Mouse (Mus musculus) layer of hippocampus, adult 11-12 months (tissue): ENCODE measurements around the gene Thsd7a.
A peak's percentile ranks its signal among the peaks of the same experiment; 100 is the strongest.

ENCODE experiments used
- DNase-seq: peaks from one replicate; pipeline ENCODE4 v3.0.0; 2022; ENCODE audit warnings: low spot score

The Thsd7a gene

DNA sequence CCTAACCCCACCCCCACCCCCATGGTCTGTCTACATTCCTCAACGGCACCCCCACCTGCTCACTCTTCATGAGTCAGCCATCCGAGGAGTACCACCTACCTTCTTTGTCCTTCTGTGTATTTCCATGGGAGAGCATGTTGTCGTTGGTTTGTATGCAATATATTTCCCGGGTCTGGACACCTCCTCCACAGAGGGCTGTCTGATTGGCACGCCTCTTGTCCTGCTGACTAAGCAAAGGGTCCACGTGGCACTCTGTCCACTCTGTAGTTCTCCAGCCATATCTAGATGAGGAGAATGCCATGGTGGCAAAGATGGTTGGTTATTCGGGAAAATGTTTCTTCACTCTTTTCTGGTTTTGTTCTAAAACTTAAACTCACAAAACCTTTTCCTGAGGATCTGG is 248.3 kb downstream of the Thsd7a start:
- no peak for DNase-seq

DNA sequence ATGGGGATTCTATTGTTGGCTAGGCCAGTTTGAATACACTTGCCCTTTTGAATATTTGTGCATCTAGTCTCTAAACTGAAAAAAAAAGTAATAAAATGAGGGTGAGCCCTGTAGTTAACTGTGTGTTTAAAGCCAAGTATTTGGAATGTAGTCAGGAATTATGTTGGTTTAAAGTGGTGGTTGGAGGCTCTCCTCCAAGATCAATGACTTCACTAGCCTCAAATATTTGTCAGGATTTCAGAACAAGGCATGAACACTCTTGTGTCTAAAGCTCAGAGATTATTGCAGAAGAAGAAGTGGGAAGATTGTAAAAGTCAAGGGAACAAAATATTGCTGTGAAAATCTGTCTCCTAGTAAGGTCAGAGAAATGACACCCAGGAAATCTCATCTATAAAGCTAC is 249.3 kb downstream of the Thsd7a start:
- DNase-seq, result no peak

DNA sequence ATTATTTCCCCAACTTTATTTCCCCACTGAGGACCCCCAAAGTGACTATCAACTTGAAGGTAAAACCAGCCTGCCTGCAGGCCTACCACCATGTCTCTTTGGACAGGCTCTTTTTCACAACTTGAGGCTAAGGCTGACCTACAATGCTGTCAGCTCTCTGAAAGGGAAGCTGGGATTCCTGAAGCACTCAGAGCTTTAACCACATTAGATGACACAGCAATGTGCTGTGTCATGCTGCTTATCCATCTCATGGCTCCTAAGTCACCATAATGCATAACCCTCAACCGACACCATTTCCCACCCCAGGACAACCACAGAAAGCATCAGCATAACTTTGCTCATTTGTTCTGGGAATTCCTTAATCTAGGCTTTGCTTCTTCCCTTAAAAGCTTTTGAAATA is 255.6 kb downstream of the Thsd7a start:
- DNase-seq, result no peak

DNA sequence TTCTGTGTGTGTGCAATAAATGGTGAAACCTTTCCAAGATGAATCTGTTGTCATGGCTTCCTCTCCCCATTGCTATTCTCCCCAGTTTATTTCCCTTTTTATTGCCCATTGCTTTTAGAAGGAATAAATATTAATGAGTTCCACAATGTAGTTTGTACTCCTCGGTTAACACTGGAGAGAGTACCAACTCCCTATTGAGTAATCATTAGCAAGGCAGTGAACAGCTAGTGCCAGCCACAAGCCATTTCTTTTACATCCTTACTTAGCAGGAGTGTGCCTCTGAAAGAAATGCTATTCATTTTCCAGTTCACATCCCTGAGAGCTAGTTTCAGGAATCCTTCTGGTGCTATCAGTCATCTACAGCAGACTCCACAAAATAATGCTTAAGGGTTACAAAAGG is 260.3 kb downstream of the Thsd7a start:
- DNase-seq, result no peak

DNA sequence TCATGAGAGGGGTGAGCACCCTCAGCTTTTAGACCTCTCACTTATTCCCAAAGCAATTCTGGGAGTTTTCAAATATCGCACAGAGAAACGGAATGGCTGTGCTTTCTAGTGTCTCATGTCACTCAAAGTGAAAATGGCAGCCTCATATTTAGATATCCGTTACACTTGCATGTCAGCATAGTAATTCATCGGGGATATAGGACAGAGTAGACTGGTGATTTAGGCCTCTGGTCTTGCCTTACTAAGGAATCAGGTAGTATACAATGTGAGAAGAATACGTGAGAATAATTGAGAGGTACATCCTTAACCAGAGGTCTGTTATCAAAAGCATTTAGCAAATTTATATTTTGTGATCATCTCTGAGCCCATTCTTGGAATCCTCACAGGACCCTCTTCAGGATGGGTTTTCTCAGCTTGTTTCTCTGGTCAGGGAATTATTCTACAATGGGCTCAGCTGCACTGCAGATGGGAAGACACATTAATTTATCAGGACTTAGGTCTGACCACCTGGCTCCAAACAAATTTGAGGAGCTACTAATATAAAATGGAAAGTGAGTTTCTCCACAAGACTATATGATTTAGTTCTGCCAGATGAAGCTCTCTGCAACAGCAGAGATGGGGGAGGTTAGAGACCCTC is 267.6 kb downstream of the Thsd7a start:
- no peak for DNase-seq

DNA sequence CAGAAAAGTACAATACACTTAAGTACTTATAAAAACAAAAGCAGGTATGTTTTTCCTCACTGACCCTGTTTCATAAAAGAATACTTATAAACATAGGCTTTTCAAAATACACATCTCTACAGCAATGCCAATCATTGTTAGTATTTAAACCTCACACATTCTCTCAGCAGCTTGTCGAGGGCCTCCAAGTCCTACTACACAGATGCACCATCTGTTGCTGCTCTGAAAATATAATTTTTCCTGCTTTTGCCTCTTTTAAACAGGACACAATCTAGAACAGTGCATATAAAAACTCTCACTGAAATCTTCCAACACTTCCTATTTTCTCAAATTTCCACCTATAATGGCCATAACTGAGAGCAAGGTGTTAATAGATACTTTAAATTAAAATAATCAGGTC is 270.9 kb downstream of the Thsd7a start:
- peak; percentile 64 for DNase-seq

DNA sequence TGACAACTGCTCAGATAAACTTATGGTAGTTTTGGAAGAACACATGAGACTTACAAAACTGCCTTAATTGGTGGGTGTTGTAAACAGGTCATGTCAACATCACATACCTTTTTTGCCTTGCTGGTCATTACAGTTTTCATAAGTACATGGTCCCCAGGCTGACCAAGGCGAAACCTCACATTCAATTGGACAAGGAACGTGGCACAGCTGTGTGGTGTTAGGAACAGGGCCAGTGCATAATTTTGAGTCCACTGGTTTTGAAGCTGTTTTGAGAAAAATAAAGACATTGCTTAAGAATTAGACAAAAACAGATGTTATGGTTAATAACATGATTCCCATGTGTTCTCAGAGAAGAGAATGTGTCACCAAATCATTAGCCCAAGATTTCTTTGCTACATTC is 278.3 kb downstream of the Thsd7a start:
- DNase-seq, result no peak

DNA sequence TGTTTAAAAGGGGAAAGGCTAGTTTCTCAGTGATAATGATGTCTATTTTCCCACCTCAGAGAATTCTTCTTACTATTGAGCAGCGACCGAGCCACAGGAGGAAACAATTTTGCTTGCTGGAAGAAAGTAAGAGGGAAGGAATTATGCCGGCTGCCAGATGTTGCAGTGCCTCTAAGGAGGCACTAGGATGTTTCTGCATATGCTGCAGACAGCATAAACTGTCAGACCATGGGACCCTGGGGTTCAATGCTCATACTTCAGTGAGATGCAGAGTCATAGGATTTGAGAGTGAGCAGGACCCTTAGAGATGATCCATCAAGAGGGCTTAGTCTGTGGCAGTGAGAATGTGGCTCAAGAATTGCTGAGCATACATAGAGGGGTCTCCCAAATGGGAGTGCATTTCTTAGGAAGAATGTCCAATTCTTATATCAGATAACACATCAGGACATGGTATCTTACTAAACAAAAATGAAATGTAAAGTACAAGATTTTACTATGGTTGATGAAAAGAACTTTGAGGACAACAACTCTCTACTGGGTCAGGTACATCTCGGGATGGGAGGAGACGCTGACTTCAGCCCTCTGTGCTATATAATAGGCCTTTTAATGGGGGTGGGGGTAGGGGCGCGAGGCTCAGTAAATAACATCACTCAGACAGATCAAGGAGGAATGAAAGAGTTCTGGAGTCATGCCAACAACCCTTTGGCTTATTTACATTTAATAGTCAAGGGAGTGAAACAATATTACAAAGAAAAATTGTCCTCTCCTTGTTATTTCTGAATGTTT is 281.7 kb downstream of the Thsd7a start:
- no peak for DNase-seq

DNA sequence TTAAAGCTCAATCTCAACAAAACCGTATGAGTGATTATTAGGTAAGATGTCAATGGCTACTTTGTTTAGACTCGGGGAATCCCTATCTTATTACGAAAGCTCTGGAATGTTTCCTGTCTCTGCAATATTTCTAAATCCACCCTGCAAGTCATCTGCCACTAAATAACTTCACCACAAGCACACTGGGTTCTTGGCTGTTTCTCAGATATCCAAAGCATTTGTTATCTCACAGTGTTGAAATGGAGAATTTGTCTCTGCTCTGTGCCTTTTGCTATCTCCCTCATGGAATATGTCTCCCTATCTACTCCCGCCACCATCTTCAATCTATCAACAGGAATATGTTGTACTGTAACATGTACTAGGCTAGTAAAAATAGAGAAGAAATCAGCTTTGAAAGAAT is 290.4 kb downstream of the Thsd7a start:
- no peak for DNase-seq

DNA sequence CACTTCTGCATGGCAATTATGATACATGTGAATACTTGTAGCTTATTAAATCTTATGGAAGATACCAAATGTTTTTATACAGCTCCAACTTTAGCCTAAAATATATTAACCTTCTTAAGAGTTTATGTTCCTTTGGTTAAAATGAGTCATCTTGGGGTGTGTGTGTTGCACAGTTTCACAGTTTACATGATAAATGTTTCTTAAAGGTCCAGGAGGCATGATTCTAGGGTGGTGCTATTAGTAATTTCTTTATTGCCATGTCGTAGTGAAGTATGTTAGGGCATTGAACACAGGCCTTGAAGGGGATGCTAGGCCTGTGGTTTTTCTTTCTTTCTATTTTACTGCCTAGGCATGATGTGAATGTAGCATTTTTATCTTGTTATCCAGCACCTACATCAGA is 291.8 kb downstream of the Thsd7a start:
- no peak for DNase-seq

DNA sequence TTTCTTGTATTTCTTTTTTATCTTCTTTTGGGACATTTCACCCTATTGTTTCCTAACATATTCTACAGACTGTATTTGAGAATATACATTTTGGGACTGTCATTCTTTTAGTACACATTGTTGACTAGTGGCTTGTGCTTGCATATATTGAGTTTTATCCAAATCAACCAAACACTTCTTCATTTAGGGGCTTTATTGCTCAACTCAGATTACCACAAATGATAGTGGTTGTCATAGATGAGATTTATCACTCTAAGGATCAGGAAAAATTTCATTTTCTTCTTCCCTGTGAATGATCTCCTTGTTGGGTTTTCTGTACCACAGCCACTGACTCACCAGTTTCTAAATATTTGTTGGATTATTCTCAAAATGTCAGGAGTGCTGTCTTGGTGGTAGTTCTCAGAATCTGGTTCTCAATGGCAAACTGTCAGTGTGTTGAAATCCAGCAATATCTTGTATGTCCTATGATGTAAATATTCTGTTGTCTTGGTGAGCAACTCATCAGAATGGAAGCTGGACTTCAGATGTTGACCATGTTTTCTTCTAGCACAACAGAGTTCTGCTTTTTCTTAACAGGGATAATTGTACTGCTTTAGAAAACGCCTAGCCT is 294.2 kb downstream of the Thsd7a start:
- DNase-seq, result no peak

DNA sequence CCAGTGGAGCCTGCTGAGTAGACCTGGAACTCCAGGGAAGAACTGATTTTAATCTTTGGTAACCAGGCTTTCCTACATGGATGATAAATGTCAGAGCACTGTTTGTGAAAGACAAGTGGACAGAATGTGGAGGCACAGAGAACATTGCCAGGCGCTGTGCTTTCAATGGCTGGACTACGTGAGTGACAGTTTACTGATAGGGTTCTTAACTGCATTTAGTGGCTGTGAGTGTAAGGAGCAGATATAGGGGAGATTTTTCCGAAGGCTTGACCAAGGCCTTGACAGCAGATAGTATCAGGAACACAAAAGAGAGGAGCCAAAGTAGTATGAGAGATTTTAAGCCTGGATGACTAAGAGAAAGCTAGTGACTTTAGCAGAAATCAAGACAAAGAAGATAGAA is 295.1 kb downstream of the Thsd7a start:
- no peak for DNase-seq

DNA sequence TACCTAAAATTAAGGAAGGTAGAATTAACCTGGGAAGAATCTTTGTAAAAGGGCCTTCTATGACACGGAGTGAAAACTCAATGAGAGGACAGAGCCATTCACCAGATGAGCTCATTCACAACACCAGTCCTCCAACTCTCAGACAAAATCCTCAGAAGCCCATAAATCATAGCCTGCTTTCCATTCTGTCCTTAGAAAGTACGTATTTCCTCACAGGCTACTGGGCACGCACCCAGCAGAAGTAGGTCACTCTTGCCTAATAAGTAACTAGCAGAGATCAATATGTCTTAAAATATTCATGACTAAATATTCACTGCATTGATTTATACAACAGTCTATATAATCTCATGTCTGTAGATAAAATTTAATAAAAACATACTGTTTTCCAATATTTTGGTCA is 300.4 kb downstream of the Thsd7a start:
- DNase-seq, result no peak

DNA sequence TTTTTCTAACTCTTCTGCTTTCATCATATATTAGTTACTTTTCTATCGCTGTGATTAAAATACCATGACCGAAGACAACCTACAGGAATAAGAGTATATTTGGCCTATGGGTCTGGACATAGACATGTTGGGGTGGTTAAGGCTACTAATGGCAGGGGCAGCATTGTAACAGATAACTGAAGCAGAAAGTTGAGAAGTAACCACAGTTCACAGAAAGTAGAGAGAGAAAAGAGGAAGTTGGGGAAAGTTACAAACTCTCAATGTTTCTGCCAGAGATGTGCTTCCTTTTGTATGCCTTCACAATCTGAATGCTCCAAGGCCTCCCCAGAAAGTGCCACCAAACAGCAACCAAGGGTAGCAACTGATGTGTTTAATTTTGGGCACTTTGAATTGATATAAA is 303.7 kb downstream of the Thsd7a start:
- DNase-seq, result no peak

DNA sequence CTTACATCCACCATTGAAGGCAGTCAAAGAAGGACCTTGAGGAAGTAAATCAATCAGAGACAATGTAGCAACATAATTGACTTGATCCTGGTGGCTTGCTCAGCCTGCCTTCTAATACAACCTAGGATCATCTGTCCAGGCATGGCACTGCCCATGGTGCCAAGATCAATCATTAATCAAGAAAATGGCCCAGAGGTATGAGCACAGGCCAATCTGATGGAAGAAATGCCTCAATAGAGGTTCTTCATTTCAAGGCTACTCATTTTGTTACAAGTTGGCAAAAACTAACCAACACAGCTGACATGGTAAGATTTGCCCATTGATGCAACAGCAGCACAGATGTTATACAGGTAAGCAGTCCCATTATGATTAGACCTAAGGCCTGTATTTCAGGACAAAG is 309.6 kb downstream of the Thsd7a start:
- no peak for DNase-seq

DNA sequence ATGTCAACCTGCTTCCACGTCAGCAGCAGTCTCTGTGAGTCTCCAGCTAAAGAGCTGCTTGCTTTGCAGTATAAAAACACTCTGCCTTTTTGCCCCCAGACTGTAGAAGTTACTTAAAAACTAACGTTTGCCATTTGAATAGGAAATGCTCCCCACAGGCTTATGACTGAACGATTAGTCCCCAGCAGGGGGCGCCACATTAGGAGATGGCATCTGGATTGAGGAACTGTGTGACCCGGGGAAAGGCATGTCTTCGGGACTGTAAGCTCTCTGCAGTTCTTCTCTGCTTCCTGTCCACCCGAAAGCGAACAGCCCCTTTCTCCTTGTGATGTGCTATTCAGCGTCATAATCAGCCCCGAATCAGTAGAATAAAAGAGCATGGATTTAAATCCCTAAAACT is 330.1 kb downstream of the Thsd7a start:
- no peak for DNase-seq

DNA sequence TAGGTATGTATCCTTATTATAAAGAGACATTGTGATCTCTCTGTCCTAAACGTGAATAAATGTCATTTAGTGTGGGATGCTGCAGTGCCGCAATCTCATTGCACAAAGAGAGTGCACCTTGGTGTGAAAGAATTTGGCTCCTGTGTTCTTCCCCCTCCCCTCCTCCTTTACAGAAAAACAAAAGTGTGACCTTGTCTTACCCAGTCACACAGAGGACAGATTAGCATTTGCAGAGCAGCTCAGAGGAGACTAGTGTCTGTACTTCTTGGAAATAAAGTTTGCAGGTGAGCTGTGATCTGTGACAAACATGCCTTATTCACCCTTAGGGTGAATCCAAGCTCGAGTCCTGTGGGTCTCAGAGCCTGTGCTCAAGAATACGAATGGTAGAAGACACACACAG is 332.2 kb downstream of the Thsd7a start:
- no peak for DNase-seq

DNA sequence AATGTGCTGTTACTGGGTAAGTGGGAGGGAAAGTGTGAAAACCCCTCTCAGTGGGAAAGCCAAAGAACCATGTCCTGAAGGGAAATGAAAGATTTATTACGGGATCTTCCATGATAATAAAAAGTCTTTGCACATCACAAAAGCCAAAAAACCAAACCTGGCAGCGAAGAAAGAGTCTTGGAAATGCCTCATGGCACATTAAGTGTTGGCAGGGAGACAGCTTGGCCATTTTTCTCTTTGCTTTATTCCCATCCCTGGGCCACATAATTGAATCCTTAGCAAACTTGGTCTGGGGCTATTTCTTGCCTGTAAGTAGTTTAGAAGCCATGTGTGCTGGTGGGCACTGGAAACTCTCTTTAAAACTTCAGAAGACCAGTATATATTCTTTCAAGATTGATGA is 344.8 kb downstream of the Thsd7a start:
- no peak for DNase-seq

DNA sequence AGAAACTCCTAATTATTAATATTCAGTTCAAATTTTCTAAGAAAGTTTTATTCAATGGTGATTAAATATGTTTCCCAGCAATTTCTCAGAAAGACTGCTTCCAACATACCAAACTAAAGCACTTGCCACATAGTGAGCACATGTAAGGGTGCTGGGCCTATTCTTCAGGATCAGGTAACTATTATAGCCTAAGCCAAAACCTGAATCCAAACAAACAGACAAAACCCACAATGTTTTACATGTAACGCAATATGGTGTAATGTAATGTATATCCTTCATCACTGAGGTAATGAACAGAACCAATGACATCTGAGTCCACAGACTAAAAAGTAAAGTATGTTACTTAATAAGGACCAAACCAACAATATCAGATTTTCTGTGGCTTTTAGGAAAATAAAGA is 346.2 kb downstream of the Thsd7a start:
- no peak for DNase-seq

DNA sequence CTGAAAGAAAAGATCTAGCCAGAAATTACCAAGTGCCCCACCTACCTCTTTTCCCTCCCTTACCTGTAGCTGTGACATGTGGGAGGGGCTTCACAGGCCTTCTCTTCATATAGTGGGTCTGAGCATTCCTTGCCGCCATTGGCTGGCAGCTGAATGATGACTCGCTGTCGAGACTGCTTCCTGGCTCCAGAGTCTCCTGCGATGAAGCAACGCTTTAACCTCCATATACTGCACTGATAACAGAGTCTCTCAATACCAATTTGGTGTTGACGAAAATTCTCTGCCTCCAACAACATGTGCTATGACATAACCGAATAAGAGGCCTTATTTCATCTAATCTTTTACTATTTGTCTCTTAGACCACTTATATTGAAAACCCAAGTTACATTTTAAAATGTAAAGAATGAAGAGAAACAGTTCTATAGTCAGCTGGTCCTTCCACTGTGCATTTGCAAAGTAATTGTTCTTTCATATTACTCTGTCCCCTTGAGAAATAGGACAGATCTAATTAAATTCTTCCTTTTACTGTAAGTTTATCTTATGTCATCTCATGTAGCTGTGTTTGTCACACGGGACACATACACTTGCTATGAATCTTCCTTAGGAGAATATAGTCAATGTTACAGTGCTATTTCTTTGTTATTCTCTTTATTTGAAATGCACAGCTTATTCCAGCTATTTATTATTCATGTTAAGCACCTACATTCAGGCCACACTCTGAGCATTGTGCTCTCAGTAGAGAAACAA is 351.3 kb downstream of the Thsd7a start:
- no peak for DNase-seq

DNA sequence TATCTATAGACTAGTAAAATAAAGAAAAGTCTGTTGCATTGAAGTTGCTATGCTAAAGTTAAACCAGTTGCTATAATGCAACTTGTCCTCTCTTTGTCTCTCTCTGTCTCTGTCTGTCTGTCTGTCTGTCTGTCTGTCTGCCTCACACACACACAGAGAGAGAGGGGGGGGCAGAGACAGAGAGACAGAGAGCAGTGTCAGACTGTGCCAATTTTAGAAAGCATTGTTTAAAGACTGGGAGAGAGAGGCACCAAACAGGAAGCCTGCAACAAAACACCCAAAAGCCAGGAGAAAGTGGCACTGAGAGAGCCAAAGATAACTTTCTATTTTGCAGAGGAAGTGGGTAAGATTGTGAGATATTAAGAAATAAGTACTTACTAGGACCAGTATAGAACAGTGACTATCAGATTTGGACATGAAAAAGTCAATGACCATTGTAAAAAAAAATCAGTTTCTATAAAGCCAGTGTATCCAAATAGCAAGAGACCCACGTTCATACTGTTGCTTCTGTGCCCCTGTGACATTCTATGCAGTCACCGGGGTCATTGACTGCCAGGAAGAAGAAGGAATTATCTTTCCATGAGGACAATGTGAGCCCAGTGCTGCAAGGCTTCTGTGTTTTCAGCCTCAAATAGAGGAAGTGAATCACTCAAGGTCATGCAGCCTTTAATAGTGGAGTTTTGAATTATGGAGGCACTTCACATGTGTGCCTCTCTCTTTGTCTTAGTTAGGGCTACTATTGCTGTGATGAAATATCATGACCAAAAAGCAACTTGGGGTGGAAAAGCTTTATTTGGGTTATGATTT is 355.4 kb downstream of the Thsd7a start:
- DNase-seq, result no peak

DNA sequence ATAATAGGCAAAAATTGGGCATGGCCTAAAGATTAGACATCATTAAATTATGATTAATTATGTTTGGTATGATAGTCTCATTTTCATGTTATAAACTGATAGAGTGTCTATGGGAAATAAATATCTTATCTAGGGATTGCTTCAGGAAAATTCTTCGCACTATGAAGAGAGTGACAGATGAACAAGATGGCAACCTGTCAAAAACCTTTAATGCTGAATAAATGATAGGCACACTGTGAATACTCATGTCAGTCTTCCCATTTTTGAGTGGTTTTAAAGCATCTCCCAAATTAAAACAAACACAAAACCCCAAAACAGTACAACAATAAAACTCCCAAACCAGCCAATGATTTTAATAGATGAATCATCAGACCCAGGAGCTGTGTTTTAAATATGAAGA is 362.5 kb downstream of the Thsd7a start:
- no peak for DNase-seq
